Mouse (Mus musculus) thymus, postnatal 36 days (tissue): ENCODE data around the gene Upk1a.

Experiments
- DNase-seq, 2 experiments: peaks; one replicate each; pipeline ENCODE4 v3.0.0; 2022; ENCODE audit warnings: mixed read lengths in 2 of 2

Upk1a gene

DNA sequence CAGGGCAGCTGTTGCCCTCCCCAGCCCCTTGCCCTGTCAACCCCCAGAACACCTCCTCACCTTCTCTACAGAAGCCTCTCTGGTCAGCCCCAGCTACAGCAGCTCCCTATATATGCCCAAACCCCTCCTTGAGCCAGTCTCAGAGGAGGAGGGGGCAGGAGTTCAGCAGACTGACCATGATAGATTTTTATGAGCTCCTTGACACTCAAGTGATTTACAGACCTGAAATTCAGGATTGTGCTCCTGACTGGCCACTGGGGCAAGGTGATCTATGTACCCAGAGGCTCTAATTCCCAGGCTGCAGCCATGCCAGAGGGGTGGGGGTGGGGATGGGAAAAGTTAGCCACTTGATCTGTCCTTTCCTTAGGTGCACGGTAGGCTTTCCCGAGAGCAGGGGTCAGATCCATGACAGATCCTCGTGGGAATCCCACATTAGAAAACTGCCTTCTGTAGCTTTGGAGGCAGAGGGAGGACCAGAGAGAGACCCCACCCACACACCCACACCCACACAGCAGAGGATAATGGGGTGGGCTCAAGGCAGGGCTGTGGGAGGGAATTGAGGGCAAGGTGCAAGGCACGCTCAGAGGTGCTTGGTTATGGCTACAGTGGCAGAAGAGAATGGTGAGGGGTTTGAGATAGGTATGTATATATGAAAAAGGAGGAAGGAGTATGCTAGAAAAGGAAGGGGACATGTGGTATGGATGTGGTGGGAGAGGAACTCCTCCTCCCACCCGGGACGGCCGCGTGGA is at the start of gene Upk1a:
Upk1a (minus strand) TSS at position 194 of the 749 bp plus-strand sequence.
- DNase-seq = no peak

GRCm38 (mm10) chr7:30649591-30650540 is 37.2 kb upstream of the Upk1a start, which contains the start of gene Rbm42:
Gene Rbm42, minus strand, starts transcription at chr7:30650317.
- DNase-seq = peak; percentile 96 to 99

GRCm38 (mm10) chr7:30639083-30639482 is 26.4 kb upstream of the Upk1a start:
- no peak for DNase-seq

GRCm38 (mm10) chr7:30636395-30636794 is 23.7 kb upstream of the Upk1a start:
- DNase-seq = no peak

DNA sequence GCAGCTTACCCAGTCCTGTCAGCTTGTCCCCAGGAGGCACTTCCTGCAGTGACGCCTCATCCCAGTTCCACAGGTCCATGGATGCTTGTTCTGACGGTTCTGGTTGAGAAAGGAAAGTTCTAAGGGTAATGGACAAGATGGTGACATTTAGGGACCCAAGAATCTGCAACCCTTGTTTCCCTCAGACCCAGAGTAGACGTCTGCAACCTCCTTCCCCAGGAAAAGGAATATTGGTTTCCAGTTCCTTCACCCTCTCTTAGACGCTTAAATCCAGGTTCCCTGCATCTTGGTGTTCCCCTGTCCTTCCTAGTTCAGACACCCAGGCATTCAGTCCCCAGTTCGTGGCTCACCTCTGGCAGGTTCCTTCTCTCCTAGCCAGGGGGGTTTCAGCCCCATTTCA is 23.1 kb upstream of the Upk1a start, which contains the start of gene Etv2:
Etv2 (minus strand) TSS at position 101 of the 400 bp plus-strand sequence.
- no peak for DNase-seq

DNA sequence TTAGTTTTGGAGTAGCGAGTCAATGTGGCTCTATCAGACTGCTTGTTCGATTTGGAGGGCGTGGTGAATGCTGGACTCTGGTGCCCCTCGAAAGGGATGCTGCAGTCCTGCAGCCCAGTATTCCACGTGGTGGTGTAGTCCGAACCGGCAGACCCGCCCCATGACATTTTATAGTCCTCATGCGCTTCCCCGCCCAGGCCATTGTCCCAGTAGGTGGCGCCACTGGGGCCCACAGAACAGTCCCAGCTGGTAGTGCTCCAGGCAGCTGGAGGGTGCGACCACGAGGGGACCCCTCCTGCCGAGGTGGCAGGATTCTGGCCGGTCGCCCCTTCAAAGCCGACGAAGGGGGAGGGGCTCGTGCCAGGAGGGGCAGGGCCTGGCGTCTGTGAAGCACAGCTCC is 22.0 kb upstream of the Upk1a start:
- DNase-seq = peak; percentile 60 to 62

DNA sequence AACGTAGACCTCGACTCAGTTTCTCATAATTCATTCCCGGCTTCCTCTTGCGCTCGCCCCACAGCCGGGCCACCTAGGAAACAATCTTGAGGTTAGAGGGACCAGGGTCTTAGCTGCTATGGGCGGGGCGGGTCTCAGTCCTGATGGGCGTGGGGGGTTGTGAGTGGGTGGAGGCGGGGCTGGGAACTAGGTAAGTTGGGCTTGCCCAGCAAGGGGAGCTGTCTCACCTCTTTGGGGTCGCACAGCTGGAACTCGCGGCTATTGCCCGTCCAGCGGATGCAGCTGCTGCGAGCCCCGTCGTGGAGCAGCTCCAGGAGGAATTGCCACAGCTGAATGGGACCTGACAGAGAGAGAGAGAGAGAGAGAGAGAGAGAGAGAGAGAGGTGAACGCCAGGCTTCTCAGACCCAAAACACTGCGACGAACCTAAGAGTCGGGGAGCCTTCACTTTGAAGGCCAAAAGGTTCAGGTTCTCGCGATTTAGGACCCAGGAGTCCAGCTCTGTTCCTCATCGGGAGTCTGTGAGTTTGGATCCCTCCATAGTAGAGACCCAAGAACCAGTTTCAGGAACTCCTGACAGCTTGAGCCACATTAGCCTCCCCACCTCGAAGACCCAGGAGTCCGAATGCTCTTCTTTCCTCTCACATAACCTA is 21.2 kb upstream of the Upk1a start:
- DNase-seq = no peak

DNA sequence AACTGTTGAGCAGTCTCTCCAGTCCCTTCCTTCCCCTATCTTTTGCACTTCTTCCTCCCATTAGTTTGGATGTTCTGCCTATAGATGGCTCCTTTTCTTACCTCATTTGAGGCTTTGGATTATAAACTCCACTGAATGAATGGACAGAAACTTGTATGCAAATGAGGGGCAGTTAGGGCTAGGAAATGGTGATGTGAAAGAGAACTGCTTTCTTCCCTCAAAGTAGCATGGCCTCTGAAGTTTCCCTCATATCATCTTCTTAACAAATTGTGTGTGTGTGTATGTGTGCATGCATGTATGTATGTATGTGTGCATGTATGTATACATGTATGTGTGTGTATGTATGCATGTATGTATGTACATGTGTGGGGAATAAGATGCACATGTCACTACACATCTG is 16.4 kb upstream of the Upk1a start:
- DNase-seq = no peak

DNA sequence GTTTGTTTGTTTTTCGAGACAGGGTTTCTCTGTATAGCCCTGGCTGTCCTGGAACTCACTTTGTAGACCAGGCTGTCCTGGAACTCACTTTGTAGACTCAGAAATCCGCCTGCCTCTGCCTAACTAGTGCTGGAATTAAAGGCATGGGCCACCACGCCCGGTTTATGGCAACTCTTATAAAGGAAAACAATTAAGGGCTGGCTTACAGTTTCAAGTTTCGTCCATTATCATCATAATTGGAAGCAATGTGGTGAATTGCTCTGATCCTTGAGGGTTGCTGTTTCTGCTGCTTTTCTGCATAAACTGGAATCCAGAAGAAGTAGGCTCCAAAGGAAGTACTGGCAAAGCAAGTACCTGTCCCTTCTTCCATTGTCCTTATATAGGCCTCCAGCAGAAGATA is 14.0 kb upstream of the Upk1a start:
- DNase-seq = no peak

DNA sequence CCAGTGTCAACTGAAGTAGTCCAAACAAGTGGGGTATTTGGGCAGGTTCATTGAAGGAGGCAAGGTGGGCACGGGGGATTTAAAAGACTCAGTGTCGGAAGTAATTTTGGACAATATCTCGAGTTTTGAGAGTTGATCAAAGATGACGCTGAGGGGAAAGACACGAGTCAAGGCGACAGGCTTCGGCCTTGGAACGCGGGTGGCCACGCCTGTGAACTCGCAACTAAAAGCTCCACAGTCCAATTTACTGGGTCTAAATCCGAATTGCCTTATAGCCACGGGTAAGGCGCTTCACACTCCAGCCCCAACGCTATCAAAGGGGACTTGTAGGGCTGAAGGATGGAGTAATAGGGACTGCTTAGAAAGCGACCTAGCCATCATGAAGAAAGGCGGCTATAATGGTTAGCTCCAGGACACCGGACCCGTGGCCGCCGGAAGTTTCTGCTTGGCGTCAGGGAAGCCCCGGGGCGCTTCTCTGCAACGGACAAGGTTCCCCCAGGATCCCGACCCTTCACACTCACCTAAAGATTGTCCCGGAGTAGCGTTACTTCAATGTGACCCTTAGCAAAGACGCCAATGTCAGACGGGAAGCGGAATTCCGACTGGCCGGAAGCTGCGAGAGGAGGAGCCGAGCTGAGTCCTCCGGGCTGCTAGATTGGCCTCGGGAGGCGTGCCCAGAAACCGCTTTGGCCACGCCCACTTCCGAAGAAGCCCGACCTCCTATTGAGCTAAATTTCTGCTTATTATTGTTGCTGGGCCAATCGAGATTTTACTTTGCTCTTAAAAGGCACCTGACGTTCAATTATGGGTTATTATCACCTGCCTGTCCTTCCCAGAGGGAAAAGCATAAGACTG is 13.1 kb upstream of the Upk1a start, which contains the start of gene Cox6b1:
Cox6b1 (minus strand) TSS at position 622 of the 855 bp plus-strand sequence.
- peak; percentile 80 to 86 for DNase-seq

DNA sequence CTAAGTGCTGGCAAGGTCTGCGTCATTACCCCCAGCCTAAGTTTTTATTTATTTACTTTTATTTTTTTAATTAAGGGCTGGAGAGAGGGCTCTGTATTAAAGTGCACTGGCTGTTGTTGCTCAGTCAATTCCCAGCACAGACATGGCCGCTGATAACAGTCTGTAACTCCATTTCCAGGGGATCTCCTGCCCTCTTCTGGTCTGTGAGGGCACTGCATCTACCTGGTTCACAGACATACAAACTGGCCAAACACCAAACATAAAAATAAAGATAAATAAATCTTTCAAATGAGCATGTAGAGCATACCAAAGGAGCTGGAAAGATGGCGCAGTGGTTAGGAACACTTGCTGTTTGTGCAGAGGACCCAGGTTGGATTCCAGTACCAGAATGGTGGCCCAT is 6.6 kb upstream of the Upk1a start:
- peak in 1 of 2 experiments; percentile 33 for DNase-seq

- DNase-seq = no peak
Measured at GRCm38 (mm10) chr7:30618658-30619057, 6.0 kb upstream of the Upk1a start.

- DNase-seq = peak in 1 of 2 experiments; percentile 27
Measured at GRCm38 (mm10) chr7:30615049-30615760, 2.6 kb upstream of the Upk1a start.

DNA sequence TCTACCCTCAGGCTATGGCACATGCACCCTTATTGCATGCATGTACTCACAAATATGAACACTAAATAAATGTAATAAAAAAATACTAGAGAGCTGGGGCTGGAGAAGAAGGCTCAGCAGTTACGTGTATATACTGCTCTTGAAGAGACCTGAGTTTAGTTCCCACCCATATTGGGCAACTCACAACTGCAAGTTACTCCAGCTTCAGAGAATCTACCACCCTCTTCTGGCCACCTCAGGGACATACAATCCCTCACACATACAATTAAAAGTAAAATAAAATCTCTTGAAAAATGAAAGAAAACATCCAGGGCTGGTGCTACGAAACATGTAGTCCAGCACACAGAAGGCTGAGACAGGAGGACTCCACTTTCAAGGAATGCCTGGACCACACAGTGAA is 1.8 kb upstream of the Upk1a start:
- no peak for DNase-seq

DNA sequence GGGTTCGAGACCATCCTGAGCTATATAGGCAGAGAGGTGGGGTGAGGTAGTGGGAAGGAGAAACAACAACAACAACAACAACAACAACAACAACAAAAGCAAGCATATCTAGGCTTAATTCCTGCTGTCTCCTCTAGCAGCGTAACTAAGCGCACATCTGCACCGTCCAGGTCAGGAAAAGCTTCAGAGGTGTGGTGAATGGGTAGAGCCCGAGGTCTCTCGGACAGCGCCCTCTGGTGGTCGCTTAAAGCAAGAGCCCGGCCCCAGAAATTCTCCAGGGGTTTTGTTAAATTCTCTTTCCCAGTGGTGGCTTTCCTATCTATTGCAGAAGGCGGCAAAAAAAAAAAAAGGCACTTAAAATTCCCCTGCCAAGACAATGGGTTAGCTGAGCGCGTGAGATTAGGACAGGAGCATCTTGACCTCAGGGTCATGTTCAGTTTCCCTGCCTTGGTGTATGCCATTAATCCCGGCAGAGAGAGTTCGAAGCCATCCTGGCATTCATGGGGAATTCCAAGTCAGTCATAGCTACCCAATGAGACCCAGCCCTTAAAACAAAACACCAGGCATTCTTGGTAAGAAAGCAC is 974 bp upstream of the Upk1a start:
- peak; percentile 56 to 62 for DNase-seq

GRCm38 (mm10) chr7:30610043-30610442 is 2.6 kb downstream of the Upk1a start:
- DNase-seq = no peak

- no peak for DNase-seq
Measured at GRCm38 (mm10) chr7:30608476-30608875, 4.2 kb downstream of the Upk1a start.

DNA sequence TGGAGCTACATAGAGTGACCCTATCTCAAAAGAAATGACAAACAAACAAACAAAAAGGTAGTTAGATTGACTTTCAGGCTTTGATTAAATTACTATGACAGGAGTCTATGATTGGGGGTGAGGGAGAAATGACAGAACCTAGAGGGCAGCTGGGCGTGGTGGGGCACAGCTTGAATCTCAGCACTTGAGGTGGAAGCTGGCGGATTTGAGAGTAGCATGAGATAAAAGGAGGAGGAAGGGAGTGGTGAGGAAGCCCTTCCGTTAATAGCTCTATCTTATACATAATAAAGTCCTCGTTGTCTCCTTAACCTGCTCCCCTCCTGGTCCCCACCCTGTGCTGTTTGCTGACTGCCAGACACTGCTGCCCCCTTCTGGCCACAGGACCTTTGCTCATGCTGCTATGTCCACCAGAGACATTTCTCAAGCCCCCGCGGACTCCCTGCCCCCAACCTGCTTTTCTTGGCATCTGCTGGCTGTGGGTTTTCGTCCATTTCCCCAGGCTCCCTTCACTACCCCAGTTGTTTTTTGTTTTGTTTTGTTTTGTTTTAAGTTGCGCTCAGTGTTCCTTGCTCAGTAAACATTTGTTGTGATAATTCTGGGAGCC is 4.8 kb downstream of the Upk1a start:
- DNase-seq = peak; percentile 63 to 67

- DNase-seq = no peak
Measured at GRCm38 (mm10) chr7:30604944-30605343, 7.7 kb downstream of the Upk1a start.

DNA sequence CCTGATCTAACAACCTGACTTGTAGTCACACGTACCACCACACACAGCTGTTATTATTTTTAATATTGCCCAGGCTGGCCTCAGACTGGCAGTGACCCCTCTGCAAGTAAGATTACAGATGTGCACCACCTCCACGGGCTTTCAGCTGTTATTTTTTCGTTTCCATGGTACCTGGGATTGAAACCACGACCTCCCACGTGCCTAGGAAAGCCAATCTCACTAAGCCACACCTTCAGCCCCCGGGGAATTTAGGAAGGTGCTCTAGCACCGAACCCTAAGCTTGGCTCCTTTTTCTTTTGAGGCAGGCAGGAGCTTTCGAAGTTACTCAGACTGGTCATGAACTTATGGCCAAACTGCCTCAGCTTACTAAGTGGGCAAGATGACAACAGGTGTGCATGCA is 8.2 kb downstream of the Upk1a start:
- DNase-seq = no peak
